Mouse (Mus musculus) retina, postnatal 7 days (tissue): ENCODE data around the gene Xrcc1.
"Not testable (repeated sequence)": the region's sequence is repeated elsewhere in the genome, so short reads cannot be mapped to it uniquely, and the experiment has no call there.

ENCODE experiments used
- DNase-seq: peaks from one replicate; pipeline ENCODE4 v3.0.0-alpha.2; 2012; ENCODE audit warnings: low read depth, low spot score

Xrcc1 gene

DNA sequence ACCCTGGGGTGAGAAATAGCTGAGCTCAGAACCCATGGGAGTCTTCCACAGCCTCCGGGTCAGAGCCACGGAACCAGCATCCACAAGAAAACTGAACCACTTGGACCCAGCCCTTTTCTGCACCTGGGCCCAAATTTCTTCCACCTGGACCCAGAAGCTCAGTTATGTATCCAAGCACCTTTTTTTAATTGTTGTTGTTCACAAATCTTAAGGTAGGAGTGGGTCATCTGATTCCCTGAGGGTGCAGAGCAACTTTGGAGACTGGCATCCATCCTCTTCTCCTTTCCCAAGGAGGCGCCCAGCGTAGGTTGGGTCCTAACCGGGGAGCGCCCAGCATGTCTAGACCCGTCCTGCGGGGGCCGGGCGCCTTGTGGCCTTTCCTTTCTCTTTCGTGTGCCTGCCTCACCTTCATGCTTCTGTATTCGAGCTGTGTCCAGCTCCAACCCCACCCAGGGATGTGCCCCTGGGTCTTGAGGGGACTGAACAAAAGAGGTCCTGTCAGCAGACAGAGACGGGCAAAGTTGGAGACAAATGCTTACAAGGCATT lies at the start of gene Xrcc1, which contains the start of gene Pinlyp:
TSS of gene Xrcc1 (plus strand) at position 222 of the 547 bp plus-strand sequence.
TSS of gene Pinlyp (minus strand) at position 51 of the 547 bp plus-strand sequence.
- no peak for DNase-seq

- DNase-seq = no peak
Observed at GRCm38 (mm10) chr7:24499856-24500577, 46.1 kb upstream of the Xrcc1 start.

DNA sequence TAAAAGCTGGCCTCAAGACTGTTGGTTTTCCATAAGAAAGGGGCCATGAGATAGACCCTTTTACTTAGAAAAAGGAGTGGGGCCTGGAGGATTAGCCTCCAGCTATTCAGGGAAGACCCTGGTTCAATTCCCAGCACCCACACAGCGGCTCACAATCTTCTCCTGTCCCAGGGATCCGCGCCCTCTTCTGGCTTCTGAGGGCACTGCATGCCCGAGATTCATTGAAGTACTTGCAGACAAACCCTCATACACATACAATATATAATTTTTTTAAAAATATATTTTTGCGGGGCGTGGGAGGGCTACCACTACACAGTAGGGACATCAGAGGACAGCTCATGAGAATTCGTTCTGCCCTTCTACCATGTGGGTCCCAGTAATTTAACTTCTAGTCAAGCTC lies 45.2 kb upstream of the Xrcc1 start:
- DNase-seq = no peak

- no peak for DNase-seq
Observed at GRCm38 (mm10) chr7:24501492-24501891, 44.6 kb upstream of the Xrcc1 start.

- DNase-seq = no peak
Observed at GRCm38 (mm10) chr7:24504004-24504403, 42.1 kb upstream of the Xrcc1 start.

DNA sequence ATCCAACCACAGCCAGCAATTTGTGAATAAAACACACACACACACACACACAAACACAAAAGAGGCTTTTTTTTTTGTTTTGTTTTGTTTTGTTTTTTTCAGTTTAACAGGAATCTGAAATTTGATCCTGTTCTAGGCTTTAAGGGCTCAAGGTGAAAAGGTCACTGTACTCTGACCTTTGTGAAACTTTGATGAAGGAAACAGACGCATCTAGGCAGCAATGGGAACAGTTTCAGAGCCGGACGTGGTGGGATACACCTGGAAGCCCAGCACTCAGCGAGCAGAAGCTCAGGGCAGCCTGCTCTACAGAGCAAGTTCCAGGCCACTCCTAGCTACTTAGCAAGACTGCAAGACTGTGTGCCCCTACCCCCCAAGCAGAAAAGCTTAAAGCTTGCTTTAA lies 41.2 kb upstream of the Xrcc1 start:
- DNase-seq = no peak

DNA sequence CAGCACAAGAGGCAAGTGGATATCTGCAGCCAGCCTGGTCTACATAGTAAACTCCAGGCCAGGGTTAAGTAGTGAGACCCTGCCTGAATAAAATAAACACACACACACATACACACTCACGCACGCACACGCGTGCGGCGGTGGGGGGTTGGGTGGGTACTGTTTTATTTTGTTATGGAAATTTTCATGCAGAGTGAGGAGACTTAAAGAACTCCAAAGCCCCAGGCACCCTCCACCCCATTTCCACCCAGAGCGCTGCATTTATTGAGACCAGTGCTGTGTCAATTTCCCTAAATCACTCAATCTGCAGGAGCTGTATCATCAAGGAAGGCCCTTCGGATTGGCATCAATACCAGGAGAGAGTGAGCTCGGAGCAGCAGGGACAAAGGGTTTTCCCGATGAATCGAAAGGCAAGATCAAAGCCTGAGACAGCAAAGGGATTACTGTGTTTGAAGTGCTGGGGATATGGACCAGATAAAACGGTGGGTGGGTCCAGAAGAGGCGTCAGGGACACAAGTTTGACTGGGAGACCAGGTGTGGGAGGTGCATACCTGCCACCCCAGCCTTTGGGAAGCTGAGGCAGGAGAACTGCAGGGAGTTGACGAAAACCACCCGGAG lies 40.5 kb upstream of the Xrcc1 start:
- no peak for DNase-seq

DNA sequence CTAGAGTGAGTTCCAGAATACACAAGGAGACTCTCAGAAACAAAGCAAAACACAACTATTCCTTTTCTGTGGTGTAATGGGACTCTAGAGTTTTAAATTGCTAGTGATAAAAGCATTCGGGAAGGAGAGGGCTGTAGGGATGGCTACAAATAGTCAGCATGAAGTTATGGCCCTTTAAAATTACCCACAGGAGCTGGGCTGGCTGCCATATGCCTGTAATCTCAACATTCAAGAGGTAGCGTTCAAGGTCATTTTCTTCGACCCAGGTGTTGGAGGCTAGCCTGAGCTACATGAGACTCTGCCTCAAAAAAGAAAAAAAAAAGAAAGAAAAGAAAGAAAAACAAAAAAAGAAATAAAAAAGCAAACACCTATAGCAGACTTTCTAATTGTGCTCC lies 40.0 kb upstream of the Xrcc1 start:
- no peak for DNase-seq

- no peak for DNase-seq
Observed at GRCm38 (mm10) chr7:24506476-24506837, 39.6 kb upstream of the Xrcc1 start.

DNA sequence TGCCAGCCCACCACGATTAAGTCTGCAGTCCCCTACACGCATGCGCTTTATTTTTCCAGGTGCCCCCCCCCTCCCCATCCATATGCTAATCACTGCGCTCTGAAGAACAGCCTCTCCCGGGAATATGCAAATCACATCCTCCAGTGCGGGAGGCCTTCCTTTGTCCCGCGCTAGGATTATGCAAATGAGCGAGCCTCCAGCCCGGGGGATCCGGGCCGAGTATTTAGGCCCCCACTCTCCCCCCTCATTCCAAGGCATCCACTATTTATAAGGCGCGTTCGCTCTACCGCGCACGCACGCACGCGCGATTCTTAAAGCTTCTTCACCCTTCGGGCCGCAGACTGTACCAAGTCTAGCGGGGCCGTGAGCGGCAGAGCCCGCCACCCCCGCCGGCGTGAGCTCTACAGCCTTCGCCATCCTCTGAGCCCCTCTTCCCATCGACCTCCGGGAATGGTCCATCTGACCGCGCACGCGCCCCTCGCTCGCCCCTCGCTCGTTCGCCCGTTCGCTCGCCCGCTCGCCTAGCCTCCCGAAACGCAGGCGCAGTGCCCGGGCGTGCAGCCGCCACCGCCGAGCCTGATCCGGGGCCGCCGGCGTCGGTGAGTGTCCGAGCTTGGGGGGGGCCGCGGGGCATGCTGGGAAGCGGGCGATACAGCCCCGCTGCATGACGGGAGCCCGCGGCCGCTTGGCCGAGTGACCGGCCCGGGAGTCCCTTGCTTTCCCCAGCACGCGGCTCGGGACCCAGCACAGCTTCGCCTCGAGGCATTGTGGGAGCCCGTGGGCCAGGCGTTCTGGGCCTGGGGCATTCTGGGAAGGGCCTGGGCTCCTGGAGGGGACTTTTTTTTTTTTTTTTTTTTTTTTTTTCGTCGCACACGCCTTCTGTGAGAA lies 39.0 kb upstream of the Xrcc1 start, which contains the start of gene Zfp428:
TSS of gene Zfp428 (plus strand) at position 169 of the 888 bp plus-strand sequence.
- peak; percentile 87 for DNase-seq

GRCm38 (mm10) chr7:24507726-24508114 lies 38.4 kb upstream of the Xrcc1 start:
- no peak for DNase-seq

GRCm38 (mm10) chr7:24512355-24512754 lies 33.7 kb upstream of the Xrcc1 start, which contains the start of gene AC161166.1:
AC161166.1 (minus strand) TSS chr7:24512455.
- DNase-seq = no peak

- DNase-seq = not testable (repeated sequence)
Observed at GRCm38 (mm10) chr7:24516319-24516718, 29.8 kb upstream of the Xrcc1 start.

- DNase-seq = no peak
Observed at GRCm38 (mm10) chr7:24517077-24517476, 29.0 kb upstream of the Xrcc1 start.

DNA sequence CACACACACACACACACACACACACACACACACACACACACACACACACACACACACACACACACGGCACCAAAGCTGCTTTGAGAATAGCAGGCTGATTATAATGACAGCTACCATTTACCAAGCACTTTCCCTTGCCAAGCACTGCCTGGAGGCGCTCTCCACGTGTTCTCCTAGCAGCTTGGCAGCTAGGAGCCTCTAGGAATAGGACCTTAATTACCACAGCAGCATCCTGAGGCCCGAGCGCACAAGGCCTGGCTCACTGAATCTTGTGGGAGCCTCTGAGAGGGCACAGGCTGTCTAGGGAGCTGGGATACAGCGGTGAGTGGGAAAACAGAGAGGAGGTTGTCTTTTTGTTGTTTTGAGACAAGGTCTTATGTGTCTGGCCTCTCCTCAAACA lies 28.4 kb upstream of the Xrcc1 start:
- DNase-seq = no peak

DNA sequence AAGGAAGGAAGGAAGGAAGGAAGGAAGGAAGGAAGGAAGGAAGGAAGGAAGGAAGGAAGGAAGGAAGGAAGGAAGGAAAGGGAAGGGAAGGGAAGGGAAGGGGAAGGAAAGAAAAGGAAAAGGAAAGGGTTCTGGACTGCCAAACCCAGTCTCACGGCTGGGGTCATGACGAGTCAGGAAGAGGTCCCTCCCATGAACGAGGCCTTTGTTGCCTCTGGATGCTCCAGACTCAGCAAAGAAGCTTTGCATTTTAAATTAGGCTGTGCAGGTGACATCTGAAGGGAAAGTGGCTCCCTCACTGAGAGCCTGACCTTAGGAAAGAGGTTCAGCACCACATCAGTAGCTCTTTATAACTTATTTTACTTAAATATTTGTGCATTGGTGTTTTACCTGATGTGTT lies 27.0 kb upstream of the Xrcc1 start:
- no peak for DNase-seq

DNA sequence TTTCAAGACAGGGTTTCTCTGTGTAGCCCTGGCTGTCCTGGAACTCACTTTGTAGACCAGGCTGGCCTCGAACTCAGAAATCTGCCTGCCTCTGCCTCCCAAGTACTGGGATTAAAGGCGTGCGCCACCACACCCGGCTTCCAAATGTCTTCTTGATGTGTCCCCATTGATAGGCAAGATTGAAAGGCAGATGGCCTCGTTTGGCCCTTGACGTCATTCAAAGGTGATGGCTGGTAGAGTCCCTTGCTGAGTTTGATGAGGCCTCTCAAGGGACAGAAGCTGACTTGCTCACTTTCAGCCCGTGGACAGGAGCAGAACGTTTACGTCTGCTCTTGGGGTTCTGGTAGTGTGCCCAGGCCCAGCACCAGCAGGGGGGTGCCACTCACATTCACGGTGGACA lies 26.0 kb upstream of the Xrcc1 start:
- not testable (repeated sequence) for DNase-seq

DNA sequence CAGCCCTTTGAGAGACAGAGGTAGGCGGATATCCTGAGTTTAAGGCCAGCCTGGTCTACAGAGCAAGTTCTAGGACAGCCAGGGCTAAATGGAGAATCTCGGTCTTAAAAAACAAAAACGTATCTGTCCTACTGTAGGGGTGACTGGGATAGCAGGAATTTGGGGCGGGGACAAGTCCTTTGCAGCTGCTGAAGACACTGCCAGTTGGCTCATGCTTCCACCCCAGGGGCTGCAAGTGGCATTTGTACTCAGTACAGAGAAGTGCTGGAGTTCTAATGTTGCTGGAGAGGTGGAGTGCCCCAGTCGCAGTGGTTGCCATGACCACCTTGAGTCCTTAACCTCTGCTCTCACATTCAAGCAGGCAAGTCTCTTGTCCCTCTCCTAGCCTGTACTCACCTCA lies 23.3 kb upstream of the Xrcc1 start:
- no peak for DNase-seq

DNA sequence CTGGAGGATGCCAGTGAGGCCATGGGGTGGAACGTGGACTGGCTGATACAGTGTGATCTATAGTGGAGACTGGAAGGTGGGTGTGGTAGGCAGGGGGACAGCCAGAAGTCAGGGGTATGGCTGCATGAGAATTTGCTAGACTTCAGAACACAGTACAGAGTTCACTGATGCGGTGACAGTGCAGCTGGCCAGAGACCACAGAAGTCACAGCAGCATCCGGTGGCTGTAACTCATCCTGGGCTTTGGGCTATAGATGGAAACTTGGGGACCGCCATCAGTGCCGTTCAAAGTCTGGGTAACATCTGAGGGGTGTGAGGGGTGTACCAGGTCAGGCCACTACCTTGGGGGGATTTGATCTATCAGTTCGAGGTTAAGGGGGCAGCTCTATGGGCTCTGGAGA lies 22.4 kb upstream of the Xrcc1 start:
- no peak for DNase-seq

- DNase-seq = no peak
Observed at GRCm38 (mm10) chr7:24524978-24525377, 21.1 kb upstream of the Xrcc1 start.

DNA sequence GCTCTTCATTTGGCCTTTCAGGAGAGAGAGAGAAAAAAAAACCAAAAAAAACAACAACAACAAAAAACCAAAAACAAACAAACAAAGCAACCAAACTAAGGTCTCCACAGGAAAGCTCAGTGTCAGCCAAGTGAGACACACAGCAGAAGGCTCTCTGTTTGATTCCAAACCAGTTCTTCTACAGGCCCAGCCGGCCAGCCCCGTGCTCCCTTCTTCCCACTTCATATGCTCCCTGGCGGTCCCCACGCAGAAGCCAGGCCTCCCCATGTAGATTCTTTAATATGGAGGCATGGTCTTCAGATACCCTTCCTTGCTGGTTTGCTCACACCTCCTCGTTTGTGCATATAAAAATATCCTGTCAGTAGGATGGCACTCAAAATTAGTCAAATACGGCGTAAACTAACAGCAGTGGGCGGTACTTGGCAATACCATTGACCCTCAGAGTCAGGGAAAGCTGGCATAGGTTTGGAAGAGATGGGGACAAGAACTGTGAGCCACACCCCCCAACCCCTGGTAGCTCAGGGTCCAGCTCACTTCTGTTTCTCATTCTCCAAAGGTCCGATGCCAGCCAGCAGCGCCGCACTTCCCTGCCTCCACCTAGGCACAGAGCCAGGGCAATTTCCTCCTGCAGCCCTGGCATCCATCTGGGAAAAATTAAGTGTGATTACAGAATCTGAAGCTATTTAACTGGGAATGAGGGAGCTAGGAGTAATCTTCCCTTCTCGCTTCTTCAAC lies 20.2 kb upstream of the Xrcc1 start:
- DNase-seq = no peak
